Mouse (Mus musculus): ENCODE measurements around the gene Zfp536.
"Not testable (repeated sequence)": the region's sequence is repeated elsewhere in the genome, so short reads cannot be mapped to it uniquely, and the experiment has no call there.

The Zfp536 gene

GRCm38 (mm10) chr7:37753024-37753423 lies 20.4 kb downstream of the Zfp536 start:
- no peak for DNase-seq

GRCm38 (mm10) chr7:37746133-37746761 lies 27.2 kb downstream of the Zfp536 start:
- no peak for DNase-seq

- no peak for DNase-seq
These were observed 30.1 kb downstream of the Zfp536 start for GRCm38 (mm10) chr7:37743350-37743749.

GRCm38 (mm10) chr7:37737191-37737590 lies 36.2 kb downstream of the Zfp536 start:
- no peak for DNase-seq

- no peak for DNase-seq
These were observed 37.1 kb downstream of the Zfp536 start for GRCm38 (mm10) chr7:37736413-37736720.

GRCm38 (mm10) chr7:37735707-37736412 lies 37.6 kb downstream of the Zfp536 start:
- no peak for DNase-seq

GRCm38 (mm10) chr7:37735101-37735500 lies 38.3 kb downstream of the Zfp536 start:
- DNase-seq = no peak

GRCm38 (mm10) chr7:37734576-37734975 lies 38.9 kb downstream of the Zfp536 start:
- no peak for DNase-seq

GRCm38 (mm10) chr7:37733996-37734395 lies 39.4 kb downstream of the Zfp536 start:
- DNase-seq = no peak

GRCm38 (mm10) chr7:37732741-37733140 lies 40.7 kb downstream of the Zfp536 start:
- DNase-seq = no peak

GRCm38 (mm10) chr7:37727746-37728145 lies 45.7 kb downstream of the Zfp536 start:
- DNase-seq = no peak

GRCm38 (mm10) chr7:37724002-37724790 lies 49.2 kb downstream of the Zfp536 start:
- DNase-seq = no peak

- no peak for DNase-seq
These were observed 50.2 kb downstream of the Zfp536 start for GRCm38 (mm10) chr7:37723191-37723592.

GRCm38 (mm10) chr7:37721676-37722075 lies 51.8 kb downstream of the Zfp536 start:
- no peak for DNase-seq

- no peak for DNase-seq
These were observed 54.6 kb downstream of the Zfp536 start for GRCm38 (mm10) chr7:37718671-37719402.

- no peak for DNase-seq
These were observed 56.4 kb downstream of the Zfp536 start for GRCm38 (mm10) chr7:37717071-37717470.

GRCm38 (mm10) chr7:37716626-37717025 lies 56.8 kb downstream of the Zfp536 start:
- no peak for DNase-seq

- no peak for DNase-seq
These were observed 69.0 kb downstream of the Zfp536 start for GRCm38 (mm10) chr7:37704464-37704863.

GRCm38 (mm10) chr7:37697378-37697777 lies 76.1 kb downstream of the Zfp536 start:
- not testable (repeated sequence) for DNase-seq

GRCm38 (mm10) chr7:37695066-37695465 lies 78.4 kb downstream of the Zfp536 start:
- no peak for DNase-seq

- DNase-seq = no peak
These were observed 82.8 kb downstream of the Zfp536 start for GRCm38 (mm10) chr7:37690606-37691005.

GRCm38 (mm10) chr7:37689561-37690305 lies 83.7 kb downstream of the Zfp536 start:
- no peak for DNase-seq

Data from kidney, postnatal 14 days (tissue).